Mouse (Mus musculus) limb, embryonic 15.5 days (tissue): ENCODE measurements around the gene Banp. TPM values are rescaled to one million over a fixed set of nuclear protein-coding genes. Genes with fewer than 3 reads are reported as not detected.

ENCODE experiments used
- ATAC-seq: fragments of 200-750 bp; cut with Nextera tagmentation; 2 replicates; pipeline ENCODE4 v1.8.0; 2017; ENCODE audit warnings: low read depth, moderate TSS enrichment; ENCODE audit not compliant: insufficient number of reproducible peaks, low FRiP score, low TSS enrichment
- H3K27ac ChIP-seq: fragments of 300-500 bp; sonication (generic); 2 replicates; pipeline ENCODE4 v1.5.1; 2015; ENCODE audit warnings: moderate library complexity, mild to moderate bottlenecking, inconsistent platforms
- H3K27me3 ChIP-seq: fragments of 300-500 bp; sonication (generic); 2 replicates; pipeline ENCODE4 v1.6.1; 2015; ENCODE audit warnings: inconsistent platforms
- H3K36me3 ChIP-seq: fragments of 300-500 bp; sonication (generic); 2 replicates; pipeline ENCODE4 v1.6.1; 2015; ENCODE audit warnings: inconsistent platforms
- H3K4me1 ChIP-seq: fragments of 300-500 bp; sonication (generic); 2 replicates; pipeline ENCODE4 v1.6.1; 2015; ENCODE audit warnings: inconsistent platforms
- H3K4me2 ChIP-seq: fragments of 300-500 bp; sonication (generic); 2 replicates; pipeline ENCODE4 v1.6.1; 2015; ENCODE audit warnings: mild to moderate bottlenecking, inconsistent platforms
- H3K4me3 ChIP-seq: fragments of 300-500 bp; sonication (generic); 2 replicates; pipeline ENCODE4 v1.5.1; 2015; ENCODE audit warnings: mild to moderate bottlenecking, inconsistent platforms
- H3K9ac ChIP-seq: fragments of 300-500 bp; sonication (generic); 2 replicates; pipeline ENCODE4 v1.6.1; 2015; ENCODE audit warnings: inconsistent platforms
- H3K9me3 ChIP-seq: fragments of 300-500 bp; sonication (generic); 2 replicates; pipeline ENCODE4 v1.6.1; 2016; ENCODE audit warnings: inconsistent platforms
- WGBS: fragments of 180-500 bp; shearing (Covaris S2); methylation state at CpG from one replicate; pipeline ENCODE4 v1.1.7; 2015; 5-methylcytosine and 5-hydroxymethylcytosine counted together
- polyA plus RNA-seq: library from polyadenylated mRNA; unstranded; fragments of >200 nt; fragmentation: Nextera tagmentation; extraction: Ambion mirVana; gene quantifications from 2 replicates; pipeline ENCODE4 v1.2.1, GENCODE M21; 2015

Gene Banp
- polyA plus RNA-seq, 1 experiment from 2014 or later, result 42.3 TPM

- ATAC-seq, result no peak
- H3K36me3 ChIP-seq, result peaks cover 33% of the 10 kb centered on the region
- H3K4me1 ChIP-seq, result peaks cover 53% of the 10 kb centered on the region
- H3K4me3 ChIP-seq, result no peak overlapping the region
- 61% methylated on average over 3 of the region's 3 CpGs for WGBS
- 0 out of 2 replicates have a peak overlapping the region, but pooled peaks have one; percentile 2 for H3K4me2 ChIP-seq
- H3K9ac ChIP-seq, result no peak overlapping the region
- no peak overlapping the region; the same call in 1 of the 2 replicates for H3K27ac ChIP-seq
- H3K27me3 ChIP-seq, result no peaks in the 10 kb centered on the region
- H3K9me3 ChIP-seq, result no peaks in the 10 kb centered on the region
These were observed 4.4 kb downstream of the Banp start for GRCm38 (mm10) chr8:121953821-121954545.

DNA sequence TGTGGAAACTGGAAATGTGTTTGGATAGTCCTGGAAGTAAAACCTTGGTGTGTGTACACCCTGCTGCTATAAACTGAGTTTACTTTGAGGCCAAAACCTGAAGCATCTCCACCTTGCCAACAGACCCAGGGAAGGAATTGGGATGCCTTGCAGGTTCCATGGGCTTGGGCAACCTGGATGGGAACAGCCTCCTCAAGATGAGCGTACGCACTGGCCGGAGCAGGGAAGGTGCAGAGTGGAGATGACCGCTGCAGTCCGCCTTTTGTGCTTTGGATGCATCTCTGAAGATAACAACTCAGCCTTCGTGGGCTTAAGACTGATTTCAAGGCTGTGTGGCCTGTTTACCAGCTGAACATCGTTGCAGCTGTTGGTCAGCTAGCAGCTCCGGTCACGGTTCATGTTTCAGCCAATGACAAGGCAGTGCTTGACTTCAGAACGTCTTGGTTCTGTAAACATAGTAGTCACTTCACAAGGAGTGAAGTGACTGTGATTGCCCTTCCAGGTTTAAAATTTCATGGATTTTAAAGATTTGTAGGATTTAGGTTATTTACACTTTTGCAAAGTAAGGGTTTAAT lies 5.5 kb downstream of the Banp start:
- H3K9me3 ChIP-seq, result no peaks in the 10 kb centered on the region
- no peak for ATAC-seq
- no peak overlapping the region for H3K27ac ChIP-seq
- H3K4me1 ChIP-seq, result peaks cover 50% of the 10 kb centered on the region
- H3K9ac ChIP-seq, result no peak overlapping the region
- H3K36me3 ChIP-seq, result peaks cover 33% of the 10 kb centered on the region
- 79% methylated on average over 10 of the region's 10 CpGs for WGBS
- H3K4me3 ChIP-seq, result no peak overlapping the region
- H3K4me2 ChIP-seq, result no peak overlapping the region
- H3K27me3 ChIP-seq, result no peaks in the 10 kb centered on the region

- ATAC-seq, result no peak
- H3K4me1 ChIP-seq, result peaks cover 50% of the 10 kb centered on the region
- WGBS, result 61% methylated on average over 1 of the region's 1 CpGs
These were observed 6.4 kb downstream of the Banp start for GRCm38 (mm10) chr8:121955825-121956500.

DNA sequence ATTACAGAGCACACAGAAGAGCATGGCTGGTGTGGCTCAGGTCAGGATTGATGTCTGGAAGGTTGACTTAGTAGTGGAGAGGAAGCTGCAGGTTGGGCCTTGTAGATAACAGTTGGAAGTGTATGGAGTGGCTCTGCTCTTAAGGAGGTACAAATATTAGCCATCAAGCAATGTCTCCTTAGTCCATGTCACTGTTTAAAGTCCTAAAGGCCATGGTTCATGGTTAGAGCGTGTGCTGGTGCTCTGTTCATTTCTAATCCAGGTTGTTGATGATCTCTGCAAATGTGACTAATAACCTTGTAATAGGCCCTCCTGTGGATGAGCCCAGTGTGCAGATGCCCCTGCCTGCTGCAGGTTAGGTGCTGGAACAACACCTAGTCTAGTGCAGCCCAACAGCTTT lies 8.8 kb downstream of the Banp start:
- no peak overlapping the region for H3K4me2 ChIP-seq
- no peak for ATAC-seq
- no peak overlapping the region for H3K27ac ChIP-seq
- H3K9ac ChIP-seq, result no peak overlapping the region
- H3K27me3 ChIP-seq, result no peaks in the 10 kb centered on the region
- WGBS, result 93% methylated on average over 1 of the region's 1 CpGs
- no peak overlapping the region for H3K4me3 ChIP-seq
- H3K36me3 ChIP-seq, result peaks cover 24% of the 10 kb centered on the region
- no peaks in the 10 kb centered on the region for H3K9me3 ChIP-seq
- peaks cover 29% of the 10 kb centered on the region for H3K4me1 ChIP-seq

More at GRCm38 (mm10) chr8:121955825-121956500, 6.4 kb downstream of the Banp start:
- peaks cover 33% of the 10 kb centered on the region for H3K36me3 ChIP-seq
- H3K27me3 ChIP-seq, result no peaks in the 10 kb centered on the region
- no peaks in the 10 kb centered on the region for H3K9me3 ChIP-seq
- H3K9ac ChIP-seq, result no peak overlapping the region
- no peak overlapping the region for H3K27ac ChIP-seq
- no peak overlapping the region for H3K4me3 ChIP-seq
- no peak overlapping the region for H3K4me2 ChIP-seq

GRCm38 (mm10) chr8:121962892-121963291 lies 13.3 kb downstream of the Banp start:
- no peak for ATAC-seq
- no peak overlapping the region for H3K9ac ChIP-seq
- H3K36me3 ChIP-seq, result no peaks in the 10 kb centered on the region
- no peak overlapping the region for H3K4me2 ChIP-seq
- no peaks in the 10 kb centered on the region for H3K27me3 ChIP-seq
- WGBS, result 81% methylated on average over 3 of the region's 3 CpGs
- no peaks in the 10 kb centered on the region for H3K9me3 ChIP-seq
- peaks cover 44% of the 10 kb centered on the region for H3K4me1 ChIP-seq
- H3K4me3 ChIP-seq, result no peak overlapping the region
- no peak overlapping the region for H3K27ac ChIP-seq

GRCm38 (mm10) chr8:121964716-121965512 lies 15.4 kb downstream of the Banp start:
- Histone ChIP-seq H3K9me3 (no peaks in the 10 kb centered on the region), H3K36me3 (no peaks in the 10 kb centered on the region), H3K9ac (no peak overlapping the region), H3K4me2 (no peak overlapping the region), H3K27me3 (no peaks in the 10 kb centered on the region), H3K27ac (peak overlapping the region; percentile 72), H3K4me1 (peaks cover 52% of the 10 kb centered on the region), H3K4me3 (no peak overlapping the region)
- 57% methylated on average over 8 of the region's 8 CpGs for WGBS
- ATAC-seq, result no peak

GRCm38 (mm10) chr8:121966110-121966509 lies 16.6 kb downstream of the Banp start:
- H3K36me3 ChIP-seq, result 0 out of 2 replicates have a peak, but pooled peaks cover 5% of the 10 kb centered on the region
- H3K4me2 ChIP-seq, result no peak overlapping the region
- WGBS, result 37% methylated on average over 5 of the region's 5 CpGs
- no peak overlapping the region for H3K4me3 ChIP-seq
- H3K9ac ChIP-seq, result no peak overlapping the region
- H3K4me1 ChIP-seq, result peaks cover 59% of the 10 kb centered on the region
- ATAC-seq, result no peak
- H3K27me3 ChIP-seq, result no peaks in the 10 kb centered on the region
- H3K9me3 ChIP-seq, result no peaks in the 10 kb centered on the region
- H3K27ac ChIP-seq, result peak overlapping the region; percentile 66

DNA sequence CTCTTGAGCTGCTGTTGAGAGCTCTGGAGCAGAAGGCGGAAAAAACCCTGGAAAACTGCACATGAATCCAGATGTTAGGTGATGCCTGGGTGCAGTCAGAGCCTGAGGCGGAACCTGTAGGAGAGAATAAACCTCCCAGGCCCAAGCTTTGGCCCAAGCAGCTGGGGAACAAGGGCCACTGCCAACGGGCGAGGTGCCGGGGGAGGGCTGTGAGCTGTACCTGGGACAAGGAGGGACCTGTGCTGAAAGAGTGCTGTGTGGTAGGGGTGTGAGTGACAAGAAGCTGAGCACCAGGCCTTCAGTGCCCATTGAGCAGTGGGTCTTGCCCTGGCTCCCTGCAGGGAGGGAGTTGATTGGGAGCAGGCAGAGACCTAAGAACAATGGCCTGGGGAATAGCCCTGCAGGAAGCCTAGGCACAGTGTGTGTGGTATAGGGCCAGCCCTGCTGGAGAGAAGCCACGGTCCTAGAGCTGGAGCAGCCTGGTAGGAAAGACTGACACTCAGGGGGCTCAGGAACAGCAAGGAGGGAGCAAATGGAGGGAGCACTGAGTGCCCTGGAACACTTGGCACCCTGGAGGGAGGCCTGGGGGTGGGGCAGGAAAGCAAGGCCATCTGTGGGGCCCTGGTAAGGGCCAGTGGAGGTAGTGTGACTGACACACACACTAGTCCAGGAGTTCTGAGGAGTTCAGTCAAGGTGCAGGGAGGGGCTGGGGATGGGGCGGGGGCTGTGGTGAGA lies 17.3 kb downstream of the Banp start:
- Histone ChIP-seq H3K9me3 (no peaks in the 10 kb centered on the region), H3K4me2 (no peak overlapping the region), H3K9ac (peak overlapping the region; percentile 8; the same call in 1 of the 2 replicates), H3K36me3 (0 out of 2 replicates have a peak, but pooled peaks cover 5% of the 10 kb centered on the region), H3K4me1 (peaks cover 63% of the 10 kb centered on the region), H3K27me3 (no peaks in the 10 kb centered on the region), H3K27ac (peak overlapping the region; percentile 66), H3K4me3 (no peak overlapping the region)
- peak; percentile 62 for ATAC-seq
- 40% methylated on average over 7 of the region's 7 CpGs for WGBS

- WGBS, result 27% methylated on average over 4 of the region's 4 CpGs
- Histone ChIP-seq H3K27ac (peak overlapping the region; percentile 66), H3K4me3 (no peak overlapping the region), H3K9me3 (no peaks in the 10 kb centered on the region), H3K27me3 (no peaks in the 10 kb centered on the region), H3K36me3 (0 out of 2 replicates have a peak, but pooled peaks cover 5% of the 10 kb centered on the region), H3K4me1 (peaks cover 63% of the 10 kb centered on the region), H3K4me2 (no peak overlapping the region), H3K9ac (no peak overlapping the region)
- ATAC-seq, result no peak
These were observed 18.4 kb downstream of the Banp start for GRCm38 (mm10) chr8:121967977-121968376.

GRCm38 (mm10) chr8:121968542-121968941 lies 19.0 kb downstream of the Banp start:
- H3K36me3 ChIP-seq, result 0 out of 2 replicates have a peak, but pooled peaks cover 5% of the 10 kb centered on the region
- H3K9me3 ChIP-seq, result no peaks in the 10 kb centered on the region
- no peak overlapping the region for H3K4me2 ChIP-seq
- WGBS, result 53% methylated on average over 4 of the region's 4 CpGs
- H3K27ac ChIP-seq, result peak overlapping the region; percentile 66
- no peak overlapping the region for H3K4me3 ChIP-seq
- H3K9ac ChIP-seq, result no peak overlapping the region
- H3K4me1 ChIP-seq, result peaks cover 62% of the 10 kb centered on the region
- no peak for ATAC-seq
- H3K27me3 ChIP-seq, result no peaks in the 10 kb centered on the region

DNA sequence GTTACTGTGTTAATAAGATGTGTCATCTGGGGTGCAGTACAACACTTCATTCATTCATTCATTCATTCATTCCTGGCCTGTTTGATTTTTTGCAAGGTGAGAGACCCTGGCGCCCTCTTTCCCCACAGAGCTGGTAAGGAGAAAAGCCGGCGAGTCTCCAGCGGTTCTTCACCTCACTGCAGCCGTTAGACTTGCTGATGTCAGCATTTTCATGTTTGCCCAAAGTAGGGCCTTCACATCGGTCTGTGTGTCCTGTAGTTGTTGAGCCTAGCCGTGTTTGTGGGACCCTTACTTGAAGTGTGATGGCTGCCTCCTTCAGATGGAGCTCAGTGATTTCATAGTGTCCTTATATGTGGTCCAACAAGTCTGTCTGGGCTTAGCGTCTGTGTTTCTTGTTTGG lies 20.7 kb downstream of the Banp start:
- no peaks in the 10 kb centered on the region for H3K9me3 ChIP-seq
- peaks cover 48% of the 10 kb centered on the region for H3K4me1 ChIP-seq
- WGBS, result 80% methylated on average over 8 of the region's 8 CpGs
- ATAC-seq, result no peak
- peaks cover 20% of the 10 kb centered on the region for H3K36me3 ChIP-seq
- H3K27ac ChIP-seq, result no peak overlapping the region
- H3K4me2 ChIP-seq, result no peak overlapping the region
- H3K4me3 ChIP-seq, result no peak overlapping the region
- no peaks in the 10 kb centered on the region for H3K27me3 ChIP-seq
- no peak overlapping the region for H3K9ac ChIP-seq
